Mouse (Mus musculus) liver, embryonic 14.5 days (tissue): ENCODE data around the gene Rhov. TPM values are rescaled to one million over a fixed set of nuclear protein-coding genes. Genes with fewer than 3 reads are reported as not detected.

Experiments used
- ATAC-seq: fragments of 200-750 bp; cut with Nextera tagmentation; 2 replicates; pipeline ENCODE4 v1.8.0; 2017; ENCODE audit warnings: moderate number of reproducible peaks, mild to moderate bottlenecking, moderate library complexity; ENCODE audit not compliant: insufficient read depth
- DNase-seq, 3 experiments: peaks; one replicate each; pipeline ENCODE4 v3.0.0-alpha.2; 2012 to 2013; ENCODE audit warnings: low read depth in 3 of 3, low spot score in 3 of 3
- H3K27ac ChIP-seq: fragments of 300-500 bp; sonication (generic); 2 replicates; pipeline ENCODE4 v1.5.1; 2014; ENCODE audit warnings: moderate library complexity, mild to moderate bottlenecking, control low read depth, inconsistent platforms
- H3K27me3 ChIP-seq: fragments of 300-500 bp; sonication (generic); 2 replicates; pipeline ENCODE4 v1.6.1; 2014; ENCODE audit warnings: mild to moderate bottlenecking, low read length, moderate library complexity; ENCODE audit not compliant: control insufficient read depth, insufficient read depth
- H3K36me3 ChIP-seq: fragments of 300-500 bp; sonication (generic); replicated peaks from 2 replicates; pipeline ENCODE4 v1.6.1; 2014; ENCODE audit warnings: low read depth; ENCODE audit not compliant: control insufficient read depth, insufficient read depth
- H3K4me1 ChIP-seq, 2 experiments: fragments of 200-500 bp in 1 of 2; fragments of 300-500 bp in 1 of 2; sonication (generic) in 1 of 2; replicated peaks; 2 replicates each; pipeline ENCODE4 v1.6.1; 2012 to 2014; ENCODE audit warnings: antibody characterized with exemption in 1 of 2, inconsistent platforms in 1 of 2, low read length in 1 of 2; ENCODE audit not compliant: control insufficient read depth in 2 of 2, insufficient read depth in 2 of 2
- H3K4me2 ChIP-seq: fragments of 300-500 bp; sonication (generic); 2 replicates; pipeline ENCODE4 v1.6.1; 2014; ENCODE audit warnings: low read depth, mild to moderate bottlenecking, control low read depth, moderate library complexity
- H3K4me3 ChIP-seq, 2 experiments: fragments of 200-500 bp in 1 of 2; fragments of 300-500 bp in 1 of 2; sonication (generic) in 1 of 2; 2 replicates each; pipeline ENCODE4 v1.5.1; 2012 to 2014; ENCODE audit warnings: low read depth in 2 of 2, low read length in 2 of 2, mild to moderate bottlenecking in 2 of 2, control low read depth in 1 of 2, inconsistent platforms in 1 of 2, moderate library complexity in 1 of 2; ENCODE audit not compliant: insufficient read depth in 1 of 2
- H3K9ac ChIP-seq: fragments of 300-500 bp; sonication (generic); replicated peaks from 2 replicates; pipeline ENCODE4 v1.6.1; 2014; ENCODE audit warnings: mild to moderate bottlenecking, control low read depth, moderate library complexity
- H3K9me3 ChIP-seq: fragments of 300-500 bp; sonication (generic); 2 replicates; pipeline ENCODE4 v1.6.1; 2016; ENCODE audit warnings: low read length, mixed read lengths; ENCODE audit not compliant: control insufficient read depth
- CTCF ChIP-seq: IDR thresholded peaks from 2 replicates; pipeline ENCODE4 v1.5.1; 2016; ENCODE audit warnings: antibody characterized with exemption, low read depth, control low read depth
- EP300 ChIP-seq: IDR thresholded peaks from 2 replicates; pipeline ENCODE4 v1.6.1; 2016; ENCODE audit warnings: antibody characterized with exemption, low read depth
- WGBS: fragments of 180-500 bp; shearing (Covaris S2); extraction: QIAGEN DNeasy Blood & Tissue Kit; methylation state at CpG from one replicate; pipeline ENCODE4 v1.1.7; 2014; ENCODE audit not compliant: insufficient replicate concordance; 5-methylcytosine and 5-hydroxymethylcytosine counted together
- polyA plus RNA-seq, 2 experiments: library from polyadenylated mRNA; depleted of rRNA in 1 of 2; stranded (reverse) in 1 of 2; unstranded in 1 of 2; fragments of >200 nt; fragmentation: Nextera tagmentation in 1 of 2; extraction: Ambion mirVana in 1 of 2; gene quantifications; 2 replicates each; pipeline versions ENCODE4 v1.2.1 to v1.2.3; 2012 to 2014

Rhov gene
- polyA plus RNA-seq, 2 experiments = 0.02 TPM; not detected in 1

GRCm38 (mm10) chr2:119302876-119303275 lies 31.8 kb upstream of the Rhov start:
- no peak overlapping the region for H3K4me3 ChIP-seq
- DNase-seq (no peak), ATAC-seq (no peak)
- no peaks in the 10 kb centered on the region for H3K27me3 ChIP-seq
- H3K9ac ChIP-seq = no peak overlapping the region
- WGBS = 52% methylated on average over 6 of the region's 6 CpGs
- peaks cover 3% of the 10 kb centered on the region; the same call in 1 of the 2 replicates for H3K36me3 ChIP-seq
- peaks cover 19 to 45% of the 10 kb centered on the region in 2 experiments for H3K4me1 ChIP-seq
- H3K4me2 ChIP-seq = no peak overlapping the region
- H3K9me3 ChIP-seq = no peaks in the 10 kb centered on the region
- no peak for TF ChIP-seq EP300
- no peak for TF ChIP-seq CTCF
- no peak overlapping the region for H3K27ac ChIP-seq

- no peak for TF ChIP-seq EP300
- TF ChIP-seq CTCF = no peak
- H3K4me3 ChIP-seq = peak overlapping the region in 1 of 2 experiments; percentile 35; a peak in 2 of 4 replicates
- H3K4me2 ChIP-seq = peak overlapping the region; percentile 78
- peaks cover 19 to 45% of the 10 kb centered on the region in 2 experiments for H3K4me1 ChIP-seq
- no peaks in the 10 kb centered on the region for H3K9me3 ChIP-seq
- 17% methylated on average over 7 of the region's 7 CpGs for WGBS
- H3K27ac ChIP-seq = no peak overlapping the region
- peaks cover 11% of the 10 kb centered on the region; the same call in 1 of the 2 replicates for H3K36me3 ChIP-seq
- no peak overlapping the region; the same call in 1 of the 2 replicates for H3K9ac ChIP-seq
- DNase-seq (no peak), ATAC-seq (no peak)
- H3K27me3 ChIP-seq = no peaks in the 10 kb centered on the region
Measured at GRCm38 (mm10) chr2:119300819-119301493, 29.9 kb upstream of the Rhov start.

GRCm38 (mm10) chr2:119299981-119300818 lies 29.1 kb upstream of the Rhov start:
- H3K4me1 ChIP-seq = peaks cover 19 to 38% of the 10 kb centered on the region in 2 experiments
- peak; percentile 90 to 91 (median 90) for DNase-seq
- peak; percentile 88 for ATAC-seq
- no peaks in the 10 kb centered on the region for H3K27me3 ChIP-seq
- peak overlapping the region; percentile 11; the same call in 1 of the 2 replicates for H3K27ac ChIP-seq
- H3K36me3 ChIP-seq = peaks cover 11% of the 10 kb centered on the region; the same call in 1 of the 2 replicates
- peak overlapping the region; percentile 33 to 35 for H3K4me3 ChIP-seq
- peak overlapping the region; percentile 78 for H3K4me2 ChIP-seq
- H3K9me3 ChIP-seq = no peaks in the 10 kb centered on the region
- peak overlapping the region; percentile 45 for H3K9ac ChIP-seq
- 2% methylated on average over 13 of the region's 15 CpGs for WGBS
- TF ChIP-seq EP300 (peak; percentile 23; the same call in 1 of the 2 replicates), CTCF (peak; percentile 92)

- 75% methylated on average over 2 of the region's 2 CpGs for WGBS
- no peaks in the 10 kb centered on the region for H3K27me3 ChIP-seq
- no peaks in the 10 kb centered on the region for H3K9me3 ChIP-seq
- H3K4me1 ChIP-seq = peaks cover 17 to 32% of the 10 kb centered on the region in 2 experiments
- DNase-seq (no peak), ATAC-seq (no peak)
- H3K4me3 ChIP-seq = no peak overlapping the region
- H3K4me2 ChIP-seq = no peak overlapping the region
- no peak overlapping the region for H3K9ac ChIP-seq
- peaks cover 13% of the 10 kb centered on the region; the same call in 1 of the 2 replicates for H3K36me3 ChIP-seq
- H3K27ac ChIP-seq = no peak overlapping the region
- TF ChIP-seq CTCF = no peak
- TF ChIP-seq EP300 = no peak
Measured at GRCm38 (mm10) chr2:119298839-119299238, 27.8 kb upstream of the Rhov start.

GRCm38 (mm10) chr2:119298330-119298729 lies 27.3 kb upstream of the Rhov start:
- Histone ChIP-seq H3K27ac (no peak overlapping the region), H3K4me2 (no peak overlapping the region), H3K36me3 (peaks cover 17% of the 10 kb centered on the region), H3K9me3 (no peaks in the 10 kb centered on the region), H3K9ac (no peak overlapping the region), H3K4me1 (peaks cover 17 to 29% of the 10 kb centered on the region in 2 experiments), H3K4me3 (no peak overlapping the region), H3K27me3 (no peaks in the 10 kb centered on the region)
- WGBS = 36% methylated on average over 5 of the region's 5 CpGs
- no peak for ATAC-seq
- DNase-seq = peak in 1 of 3 experiments; percentile 55
- TF ChIP-seq EP300 = no peak
- peak; percentile 82 for TF ChIP-seq CTCF
